Mouse (Mus musculus) heart, adult 11 months (tissue): Measurements from ENCODE around the gene Trappc10.

Experiments used
- DNase-seq: peaks from one replicate; pipeline ENCODE4 v3.0.0; 2022

Trappc10 gene

DNA sequence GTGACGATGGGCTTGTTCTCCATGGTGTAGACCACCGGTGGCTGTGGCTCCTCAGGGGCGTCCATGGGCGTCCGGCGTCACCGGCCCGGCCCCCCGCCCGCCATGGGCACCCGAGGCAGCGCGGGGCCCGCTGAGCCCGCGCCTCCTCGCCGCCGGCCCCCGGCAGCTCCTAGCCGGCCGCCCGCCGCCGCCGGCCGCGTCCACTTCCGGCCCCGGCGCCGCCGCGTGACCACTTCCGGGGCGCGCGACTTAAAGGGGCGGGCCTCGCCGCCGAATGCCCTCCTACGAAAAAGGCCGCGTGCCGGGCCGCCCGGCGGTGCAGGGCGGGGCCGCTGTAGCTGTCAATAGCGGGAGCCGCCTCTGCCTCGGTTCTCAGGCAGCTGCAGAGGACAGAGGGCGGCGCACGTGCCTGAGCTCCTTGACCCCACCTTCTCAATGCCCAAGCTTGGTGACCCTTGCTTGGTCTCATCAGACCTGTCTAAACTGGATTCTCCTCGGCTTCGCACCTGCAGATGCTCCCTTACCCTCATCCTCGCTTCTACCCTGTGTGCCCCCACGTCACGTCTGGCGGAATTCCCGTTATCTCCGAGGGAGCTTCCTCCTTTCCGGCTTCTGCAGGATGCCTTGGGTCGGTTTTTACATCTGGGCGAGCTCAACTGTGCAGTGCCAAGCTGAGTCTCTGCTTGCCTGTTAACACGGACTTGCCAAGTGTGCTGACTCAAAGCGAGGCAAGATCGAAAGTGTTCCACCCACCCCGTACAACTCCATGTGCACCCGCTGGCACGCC is at the start of gene Trappc10:
Gene Trappc10 (minus strand): TSS at position 204 of the 787 bp plus-strand sequence.
- peak; percentile 99 for DNase-seq

DNA sequence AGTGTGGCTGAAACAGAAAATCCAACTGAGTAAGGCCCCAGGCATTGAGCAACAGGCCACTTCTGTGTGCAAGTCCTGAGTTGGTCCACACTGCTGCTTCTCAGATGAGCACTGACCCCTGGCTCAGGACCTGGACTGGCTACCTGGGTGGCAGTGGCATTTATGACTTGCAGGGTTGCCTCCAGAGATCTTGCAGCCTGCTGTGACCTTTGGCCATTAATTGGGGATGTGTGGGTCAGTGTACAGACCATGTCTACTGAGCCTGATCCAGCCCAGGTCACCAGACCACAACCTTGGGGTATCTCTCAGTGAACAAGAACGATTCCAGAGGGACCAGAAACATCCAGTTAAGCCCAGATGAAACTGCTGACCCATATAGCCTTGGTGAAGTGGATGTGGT is 49.1 kb upstream of the Trappc10 start:
- DNase-seq: no peak

DNA sequence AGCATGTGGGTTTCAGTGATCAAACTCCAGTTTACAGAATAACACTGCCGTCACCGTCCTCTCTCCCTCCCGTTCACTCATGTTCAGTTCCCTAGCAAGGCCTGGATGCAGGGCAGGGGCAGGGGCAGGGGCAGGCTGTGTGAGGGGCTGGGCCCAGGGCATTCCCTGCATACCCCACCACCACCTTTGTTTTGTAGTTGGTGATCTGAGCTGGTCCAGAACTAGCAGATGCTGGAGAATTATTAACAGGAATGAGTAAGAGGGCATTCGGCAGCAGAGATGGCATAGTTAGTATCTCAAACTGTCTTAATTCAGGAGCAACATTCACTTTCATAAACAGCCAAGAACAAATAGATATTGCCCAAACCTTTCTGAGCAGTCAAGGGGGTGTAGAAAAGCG is 47.9 kb upstream of the Trappc10 start:
- DNase-seq: no peak

DNA sequence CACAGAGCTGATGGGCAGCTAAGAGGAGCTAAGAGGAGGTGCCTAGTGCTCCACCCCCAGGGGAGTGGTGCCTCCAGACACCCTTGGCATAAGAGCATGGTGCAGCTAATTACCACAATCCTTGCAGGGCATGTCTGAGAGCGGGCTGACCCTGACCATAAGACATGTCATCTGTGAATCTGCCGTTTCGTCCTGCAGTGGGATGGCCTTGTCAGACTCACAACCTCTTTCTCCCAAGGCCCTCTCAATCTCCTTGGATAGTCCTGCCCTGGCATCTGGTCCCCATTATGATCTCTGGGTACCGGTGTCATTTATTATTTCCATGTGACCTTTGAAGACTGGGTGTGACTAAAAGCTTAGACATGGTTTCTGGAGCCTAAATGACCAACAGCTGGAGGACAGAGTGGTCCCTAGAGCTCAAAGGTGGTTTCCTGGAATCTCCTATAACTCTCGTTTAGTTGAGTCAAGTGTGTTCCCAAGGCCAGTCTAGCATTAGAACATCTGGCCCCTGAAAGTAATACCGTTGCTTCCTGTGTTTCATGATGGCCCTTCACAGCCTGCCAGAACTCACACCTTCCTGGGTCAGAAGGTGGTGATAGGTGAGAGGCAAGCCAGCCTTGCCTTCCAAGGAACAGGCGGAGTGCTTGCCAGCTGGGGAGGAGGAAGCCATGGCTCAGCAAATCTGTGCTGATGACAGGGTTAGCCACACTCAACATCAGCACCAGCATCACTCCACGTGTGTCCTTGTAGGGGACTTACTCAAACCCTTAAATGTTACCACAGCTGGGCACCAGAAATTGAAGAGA is 46.5 kb upstream of the Trappc10 start:
- DNase-seq: no peak

DNA sequence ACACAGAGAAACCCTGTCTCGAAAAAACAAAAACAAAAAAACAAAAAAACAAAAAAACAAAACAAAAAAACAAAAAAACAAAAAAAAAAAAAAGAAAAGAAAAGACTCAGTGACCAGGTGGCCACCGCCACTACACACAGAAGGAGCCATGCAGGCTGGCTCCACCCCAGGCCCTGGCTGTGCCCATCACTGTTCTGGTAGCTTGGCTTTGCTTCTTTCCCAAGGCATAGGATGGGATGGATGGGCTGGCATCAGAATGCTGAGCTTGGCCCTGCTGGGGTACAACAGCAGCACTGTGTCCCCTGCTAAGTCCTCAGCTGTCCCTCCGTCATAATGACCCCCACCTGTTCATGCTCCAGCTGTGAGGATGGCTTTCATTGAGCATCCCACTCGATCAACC is 44.5 kb upstream of the Trappc10 start:
- no peak for DNase-seq

DNA sequence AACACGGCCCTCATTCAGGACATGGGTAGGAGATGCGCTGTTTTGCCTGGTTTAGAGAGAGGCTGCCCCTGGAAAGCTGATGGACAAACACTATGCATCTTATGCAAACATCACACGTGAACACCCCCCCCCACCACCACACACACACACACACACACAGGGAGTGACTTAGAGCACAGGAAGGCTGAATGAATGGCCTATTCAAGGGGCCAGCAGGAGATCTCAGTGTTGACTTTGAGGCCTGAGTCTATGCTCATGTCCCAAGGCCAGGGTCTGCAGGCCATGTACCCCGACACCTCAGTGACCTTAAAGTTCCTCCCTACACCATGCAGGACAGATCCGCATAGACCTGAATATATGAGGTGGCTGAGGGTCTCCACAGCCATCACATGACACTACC is 43.7 kb upstream of the Trappc10 start:
- DNase-seq: no peak

DNA sequence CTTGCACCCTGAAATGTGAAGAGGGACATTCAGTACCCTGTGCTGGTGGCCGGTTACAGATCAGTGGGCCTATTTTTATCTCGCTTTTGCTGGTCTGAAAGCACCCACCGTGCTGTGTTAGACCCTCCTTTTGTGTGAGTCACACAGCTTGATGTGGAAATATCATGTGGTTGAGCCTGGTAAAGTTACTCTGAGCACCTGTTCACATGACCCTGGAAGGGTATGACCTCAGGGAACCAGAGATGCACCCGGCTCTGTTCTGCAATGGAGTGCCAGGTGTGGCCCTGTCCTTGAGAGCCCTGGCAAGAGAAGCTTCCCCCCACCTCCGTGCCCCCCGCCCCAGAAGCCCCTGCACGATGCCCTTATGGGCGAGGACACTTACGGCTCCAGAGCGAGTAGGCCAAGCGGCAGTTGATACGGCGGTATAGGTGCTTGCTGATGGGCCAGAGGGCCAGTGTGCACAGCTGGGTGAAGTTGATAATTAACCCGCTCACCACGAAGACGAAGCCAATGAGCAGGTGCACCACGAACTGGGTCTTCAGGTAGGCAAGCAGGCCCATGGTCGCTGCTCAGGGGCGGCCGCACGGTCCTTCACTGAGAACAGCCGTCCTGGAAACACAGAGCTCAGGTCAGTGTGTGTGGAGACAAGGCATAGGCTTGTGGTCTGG is 43.2 kb upstream of the Trappc10 start:
- DNase-seq: no peak

DNA sequence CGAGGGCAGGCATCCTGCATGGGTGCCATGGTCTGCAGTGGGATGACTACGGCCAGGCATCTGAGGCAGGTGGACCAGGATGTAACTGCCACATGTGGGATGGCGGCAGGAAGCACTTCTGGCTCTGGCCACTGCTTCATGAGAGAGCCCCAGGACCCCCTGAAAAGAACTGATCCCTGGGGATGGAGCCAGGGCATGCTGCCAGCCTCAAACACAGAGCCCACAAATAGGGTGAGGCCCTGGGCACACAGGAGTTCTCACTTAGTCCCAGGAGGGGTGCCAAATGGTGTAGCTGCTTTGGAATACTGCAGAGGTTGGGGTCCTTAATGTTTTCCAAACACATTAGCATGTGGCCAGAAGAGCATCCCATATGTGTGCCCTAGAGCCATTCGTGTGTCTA is 41.5 kb upstream of the Trappc10 start:
- DNase-seq: no peak

DNA sequence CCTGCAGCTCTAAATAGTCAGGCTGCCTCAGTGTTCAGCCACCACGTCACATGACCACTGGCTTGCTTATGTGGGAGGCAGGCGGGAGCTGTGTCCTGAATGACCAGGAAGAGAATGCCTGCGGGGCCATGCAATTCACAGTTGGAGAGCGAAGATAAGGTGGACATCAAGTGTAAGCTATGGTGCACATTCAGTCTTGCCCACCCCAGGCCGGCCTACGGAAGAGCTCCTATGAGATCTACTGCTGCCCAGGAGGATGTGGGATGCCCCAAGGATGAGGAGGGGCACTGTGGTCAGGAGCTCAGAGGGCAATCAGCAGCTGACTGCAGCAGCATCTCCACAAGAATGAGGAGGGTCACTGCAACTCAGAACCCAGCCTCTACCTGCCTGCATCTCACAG is 41.0 kb upstream of the Trappc10 start:
- DNase-seq: no peak

DNA sequence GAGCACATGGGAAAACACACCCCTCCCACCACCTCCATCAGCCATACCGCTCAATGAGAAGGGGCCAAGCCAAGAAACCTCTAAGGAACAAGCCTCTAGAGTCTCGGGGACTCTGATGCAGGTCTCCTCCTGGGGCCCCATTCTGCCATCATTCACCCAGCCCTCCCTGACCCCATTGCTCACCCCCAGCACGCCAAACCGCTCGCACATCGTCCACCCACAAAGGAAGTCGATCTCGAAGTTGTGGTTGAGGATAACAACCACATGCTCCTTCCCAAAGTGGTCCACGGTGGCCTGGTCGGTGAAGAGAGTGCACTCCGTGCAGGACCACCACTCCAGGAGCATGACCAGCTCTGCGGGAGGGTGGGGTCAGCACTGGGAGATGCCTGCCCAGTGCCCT is 40.4 kb upstream of the Trappc10 start:
- no peak for DNase-seq

DNA sequence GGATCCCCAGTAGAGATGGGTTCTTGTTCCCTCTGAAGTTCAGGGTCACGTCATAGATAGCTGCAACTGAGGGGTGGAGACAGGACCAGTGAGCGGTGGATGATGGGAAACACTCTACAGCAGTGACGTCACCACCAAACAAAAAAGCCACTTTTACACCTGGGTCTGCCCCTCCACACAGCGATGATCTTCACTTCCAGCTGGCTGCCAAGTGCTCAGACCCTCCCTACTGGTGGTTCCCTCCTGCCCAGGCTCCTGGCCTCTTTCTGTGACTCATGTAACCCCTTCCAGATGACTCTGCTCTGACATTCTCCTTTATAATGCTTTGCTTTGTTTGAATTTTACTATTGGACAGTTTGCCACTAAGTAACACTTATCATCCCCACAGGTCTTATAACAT is 38.0 kb upstream of the Trappc10 start:
- no peak for DNase-seq

DNA sequence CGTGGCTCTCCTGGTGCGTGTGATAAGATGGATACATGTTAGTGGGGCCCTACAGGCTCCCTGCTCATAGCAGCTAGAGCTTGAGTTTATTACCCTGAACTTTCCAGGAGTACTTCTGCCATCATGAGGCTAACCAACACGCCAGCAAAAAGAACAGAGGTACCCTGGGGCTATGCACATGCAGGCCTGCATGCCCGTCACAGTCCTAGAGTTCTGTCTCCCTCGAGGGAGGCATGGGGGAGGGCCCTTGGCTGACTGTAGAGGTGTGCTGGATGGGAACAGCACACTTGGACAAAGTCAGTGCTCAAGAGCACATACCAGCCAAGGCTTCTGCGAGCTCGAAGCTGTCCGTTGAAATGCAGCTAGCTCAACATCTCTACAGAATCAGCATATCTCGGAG is 36.0 kb upstream of the Trappc10 start:
- DNase-seq: no peak

DNA sequence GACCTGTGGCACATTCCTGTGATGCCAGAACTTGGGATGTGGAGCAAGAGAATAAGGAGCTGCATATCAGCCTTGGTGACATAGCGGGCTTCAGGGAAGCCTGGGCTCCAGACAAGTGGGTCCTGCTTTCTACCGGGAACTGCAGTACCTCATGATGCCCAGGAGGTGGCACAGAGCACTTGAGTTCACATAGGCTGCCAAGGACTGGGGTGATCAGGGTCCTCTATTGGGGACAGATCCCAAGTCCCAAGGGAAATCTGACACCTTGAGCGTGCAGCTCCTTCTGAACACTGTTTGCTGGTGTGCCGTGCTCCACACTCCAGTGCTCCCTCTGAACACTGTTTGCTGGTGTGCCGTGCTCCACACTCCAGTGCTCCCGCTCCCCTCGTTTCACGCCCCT is 34.8 kb upstream of the Trappc10 start:
- no peak for DNase-seq

DNA sequence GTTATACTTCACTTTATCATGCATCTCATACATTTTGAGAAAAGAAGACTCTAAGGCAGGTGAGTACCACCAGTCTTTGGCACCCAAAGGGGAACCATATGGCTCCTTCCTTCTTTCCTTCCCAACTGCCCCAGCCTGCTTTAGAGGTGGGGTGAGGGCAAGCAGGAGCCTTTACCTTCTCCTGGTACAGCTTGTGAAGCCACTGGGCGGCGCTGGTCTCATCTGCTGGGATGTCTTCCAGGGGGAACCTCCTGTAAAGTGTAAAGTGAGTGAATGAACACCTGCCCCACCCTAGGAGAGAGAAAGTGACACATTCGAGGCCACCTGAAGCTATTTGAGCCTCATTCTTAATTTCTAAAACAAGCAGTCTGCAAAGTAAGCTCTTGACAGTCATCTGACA is 33.4 kb upstream of the Trappc10 start:
- DNase-seq: no peak

DNA sequence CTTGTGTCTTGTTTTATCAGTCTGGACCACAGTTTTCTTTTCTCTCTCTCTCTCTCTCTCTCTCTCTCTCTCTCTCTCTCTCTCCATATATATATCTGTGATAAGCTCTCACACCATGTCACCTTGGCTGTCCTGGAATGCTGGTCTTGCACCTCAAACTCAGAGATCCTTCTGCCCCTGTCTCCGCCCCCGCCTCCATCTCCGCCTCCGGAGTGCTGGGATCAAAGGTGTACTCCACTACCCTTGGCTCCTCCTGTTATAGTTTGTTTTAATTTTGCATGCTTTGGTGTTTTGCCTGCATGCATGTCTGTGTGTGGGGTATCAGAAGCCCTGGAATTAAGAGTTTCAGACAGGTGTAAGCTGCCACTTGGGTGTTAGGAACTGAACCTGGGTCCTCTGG is 31.8 kb upstream of the Trappc10 start:
- no peak for DNase-seq

DNA sequence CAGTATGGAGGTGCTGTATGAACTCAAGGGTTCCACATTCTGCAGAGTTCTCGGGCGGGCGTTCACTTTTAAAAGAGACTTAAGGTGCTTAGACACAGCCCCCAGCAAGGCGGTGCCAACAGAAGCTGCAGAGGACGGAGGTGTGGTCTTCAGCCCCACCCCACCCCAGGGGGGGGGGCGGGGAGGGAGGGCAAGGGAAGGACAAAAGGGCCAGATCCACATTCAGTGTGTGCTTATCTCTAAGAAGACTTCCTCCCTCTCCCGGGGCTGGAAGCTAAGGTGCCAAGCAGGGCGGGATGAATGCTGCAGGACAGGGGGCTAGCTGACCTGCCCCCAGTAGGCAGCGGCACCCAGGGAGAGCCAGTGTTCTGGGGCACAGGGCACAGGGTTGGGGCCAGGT is 28.5 kb upstream of the Trappc10 start:
- peak; percentile 96 for DNase-seq

DNA sequence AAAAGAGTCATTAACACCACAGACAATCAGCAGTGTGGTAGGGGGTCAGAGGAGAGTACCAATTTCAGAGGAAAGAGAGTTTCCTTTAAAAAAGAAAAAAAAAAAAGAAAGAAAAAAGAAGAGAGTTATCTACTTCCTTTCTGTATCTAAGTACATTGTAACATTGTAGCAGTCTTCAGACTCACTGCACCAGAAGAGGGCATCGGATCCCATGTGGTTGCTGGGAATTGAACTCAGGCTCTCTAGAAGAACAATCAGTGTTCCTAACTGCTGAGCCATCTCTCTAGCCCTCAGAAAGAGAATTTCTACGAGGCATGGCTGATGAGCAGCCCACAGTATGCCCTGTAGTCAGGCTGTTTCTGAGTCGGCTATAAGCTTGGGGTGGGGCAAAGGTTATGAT is 21.4 kb upstream of the Trappc10 start:
- DNase-seq: no peak

DNA sequence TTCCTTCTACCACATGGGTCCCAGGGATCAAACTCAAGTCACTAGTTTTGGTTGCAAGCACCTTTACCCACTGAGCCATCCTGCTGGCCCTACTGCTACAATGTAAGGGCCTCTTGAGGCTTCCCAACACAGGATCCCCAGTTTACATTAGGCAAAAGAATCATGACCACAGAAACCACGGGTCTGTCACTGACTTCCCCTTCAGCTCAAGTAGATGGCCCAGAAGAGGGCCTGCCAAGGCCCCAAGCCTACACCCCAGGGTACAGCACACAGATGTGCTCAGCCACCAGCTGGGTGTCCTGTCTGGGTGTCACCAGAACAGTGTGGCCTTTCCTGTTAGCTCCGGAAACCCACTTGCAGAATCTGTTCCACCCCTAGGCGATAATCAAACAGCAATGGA is 20.3 kb upstream of the Trappc10 start:
- DNase-seq: peak; percentile 94

DNA sequence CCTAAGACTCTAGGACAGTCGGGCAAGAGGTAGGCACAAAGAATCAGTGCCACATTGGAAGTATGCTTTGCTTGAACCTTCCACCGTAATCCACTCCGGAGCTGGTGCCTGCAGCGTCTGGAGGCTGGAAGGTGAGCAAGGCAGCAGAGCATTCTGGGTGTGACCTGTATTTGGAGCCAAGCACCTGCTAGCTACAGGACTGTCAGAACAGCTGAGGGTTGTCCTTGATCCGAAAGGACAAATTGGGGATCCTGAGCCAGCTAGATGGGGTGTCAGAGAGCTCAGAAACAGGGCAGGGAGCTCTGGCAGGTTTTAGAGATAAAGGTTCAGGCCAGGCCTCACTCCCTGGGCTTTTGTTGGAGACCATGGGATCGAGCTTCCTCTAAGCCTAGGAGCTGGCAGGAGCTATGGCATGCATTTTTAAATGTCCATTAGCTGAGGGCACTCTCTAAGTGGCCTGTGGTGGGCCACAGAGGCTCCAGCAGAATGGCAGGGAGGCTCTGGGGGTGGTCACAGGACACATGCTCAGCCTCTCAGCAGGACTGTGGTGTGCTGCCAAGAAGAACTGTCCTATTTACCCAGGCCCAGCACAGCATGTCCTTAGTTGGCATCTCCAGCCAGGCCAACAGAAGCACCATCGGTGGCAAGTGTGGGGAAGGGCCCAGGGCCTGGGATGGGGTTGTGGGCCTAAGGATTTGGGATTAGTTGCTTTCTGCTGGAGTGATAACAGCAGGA is 16.6 kb upstream of the Trappc10 start:
- DNase-seq: peak; percentile 95

DNA sequence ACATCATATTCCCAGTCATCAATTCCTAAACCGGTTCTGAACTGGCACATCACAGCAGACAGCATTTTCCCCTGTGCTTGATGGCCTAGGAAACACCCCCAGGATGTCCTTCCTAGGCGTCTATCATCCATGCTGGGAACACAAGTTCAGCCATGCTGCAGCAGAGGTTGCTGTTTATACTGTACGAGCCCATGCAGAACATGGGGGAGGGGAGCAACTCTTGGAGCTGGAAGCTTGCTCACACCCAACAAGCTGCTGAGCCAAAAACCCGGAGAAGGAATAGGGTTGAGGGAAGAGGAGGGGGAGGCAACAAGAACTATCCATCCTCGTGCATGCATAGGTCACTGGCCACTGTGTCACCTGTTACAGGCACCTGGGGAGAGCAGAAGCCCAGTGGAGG is 15.9 kb upstream of the Trappc10 start:
- no peak for DNase-seq

DNA sequence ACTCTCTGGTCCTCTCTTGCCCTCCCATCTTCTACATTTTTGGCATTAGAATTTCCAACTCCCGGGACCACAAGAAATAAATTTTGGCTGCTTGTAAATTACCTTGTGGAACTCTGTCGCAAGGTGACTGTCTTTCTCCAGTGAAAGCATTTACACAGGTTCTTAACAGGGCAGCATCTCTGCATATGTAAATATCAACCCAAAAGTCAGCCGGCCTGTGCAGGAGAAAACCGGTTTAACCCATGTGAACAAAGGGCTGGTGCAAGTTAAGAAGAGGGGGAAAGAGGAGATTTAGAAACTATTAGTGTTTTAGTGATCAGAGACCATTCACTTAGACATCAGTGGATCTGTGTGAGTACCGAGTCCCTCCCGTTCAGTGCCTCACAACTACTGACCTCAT is 15.3 kb upstream of the Trappc10 start:
- no peak for DNase-seq

DNA sequence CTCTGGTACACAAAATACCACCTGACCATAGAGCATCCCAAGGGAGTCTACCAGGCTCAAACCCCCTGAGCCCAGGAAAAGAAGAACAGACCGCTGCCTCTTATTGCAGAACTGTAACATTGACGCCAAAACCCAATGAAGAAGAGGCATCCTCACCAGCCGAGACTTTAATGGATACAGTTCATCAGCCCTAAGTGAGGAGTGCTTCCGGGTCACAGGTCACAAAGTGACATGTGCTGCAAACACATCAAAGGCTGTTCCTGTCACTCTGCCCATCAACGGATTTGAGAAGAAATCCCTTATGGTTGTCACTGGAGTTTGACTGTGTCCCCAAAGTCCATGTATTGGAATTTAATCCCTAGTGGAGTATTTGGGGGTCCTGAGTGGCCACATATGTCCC is 14.8 kb upstream of the Trappc10 start:
- DNase-seq: no peak

DNA sequence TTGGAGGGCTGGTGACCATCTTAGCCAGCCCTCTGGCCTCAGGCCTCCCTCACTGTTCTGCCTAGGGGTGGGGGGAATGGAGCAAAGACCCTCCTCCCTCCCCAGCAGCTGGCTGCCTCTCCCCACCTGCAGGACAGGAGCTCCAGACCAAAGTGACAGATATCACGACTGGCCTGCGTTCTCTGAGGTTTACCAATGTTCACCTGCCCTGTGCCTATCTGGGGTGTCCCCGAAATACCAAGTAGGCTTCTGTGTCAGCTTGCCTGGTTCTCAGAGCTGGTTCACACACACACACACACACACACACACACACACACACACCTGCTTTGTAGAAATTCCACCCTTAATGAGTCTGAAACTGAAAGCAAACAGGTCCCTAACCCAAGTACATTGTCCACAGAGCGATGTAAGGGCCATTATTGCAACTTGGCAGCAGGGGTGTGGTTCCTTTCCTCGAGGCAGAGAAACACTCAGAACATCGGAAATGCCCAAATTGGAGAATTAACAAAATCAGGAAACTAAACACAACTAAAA is 13.8 kb upstream of the Trappc10 start:
- no peak for DNase-seq
